Mouse (Mus musculus) heart, postnatal 14 days (tissue): ENCODE measurements around the gene Snap25. TPM values are rescaled to one million over a fixed set of nuclear protein-coding genes. Genes with fewer than 3 reads are reported as not detected.

Experiments used
- DNase-seq, 2 experiments: peaks; one replicate each; pipeline ENCODE4 v3.0.0; 2021 to 2022
- intact Hi-C: fragments of 180-260 bp; cut with DNase I; formaldehyde crosslinking; loops from one replicate; pipeline ENCODE4 v1.15.1; 2025
- long read RNA-seq, 2 experiments: library from polyadenylated mRNA; stranded (forward); transcript quantifications; one replicate each; pipeline ENCODE4 v2.0.0; 2021
- total RNA-seq, 2 experiments: library from RNA; stranded (reverse); gene quantifications; 2 replicates each; pipeline ENCODE4 v1.2.3; 2021

Gene Snap25
- total RNA-seq: under 1 TPM in 1 of 2 experiments, not detected in 1; 0.33 TPM
- long read RNA-seq, experiment 1: 0 reads
- long read RNA-seq, experiment 2: 0 reads

GRCm38 (mm10) chr2:136713299-136713758, at the start of gene Snap25:
Gene Snap25, plus strand, starts transcription at chr2:136713453.
- intact Hi-C loops: loop anchor here (10.0 kb wide), 1 partner anchor 119 kb away; no protein-coding TSS in a partner anchor
- no peak for DNase-seq

- intact Hi-C loops: no loop called here
- no peak for DNase-seq
Measured at GRCm38 (mm10) chr2:136666951-136667350, 46.3 kb upstream of the Snap25 start.

GRCm38 (mm10) chr2:136669183-136669582, 44.1 kb upstream of the Snap25 start:
- intact Hi-C loops: no loop called here
- peak in 1 of 2 experiments; percentile 20 for DNase-seq

- DNase-seq: no peak
- intact Hi-C loops: no loop called here
Measured at GRCm38 (mm10) chr2:136669665-136670064, 43.6 kb upstream of the Snap25 start.

- peak in 1 of 2 experiments; percentile 14 for DNase-seq
- intact Hi-C loops: no loop called here
Measured at GRCm38 (mm10) chr2:136670539-136671271, 42.5 kb upstream of the Snap25 start.

GRCm38 (mm10) chr2:136674077-136674757, 39.0 kb upstream of the Snap25 start:
- intact Hi-C loops: no loop called here
- DNase-seq: no peak

GRCm38 (mm10) chr2:136676196-136676595, 37.1 kb upstream of the Snap25 start:
- intact Hi-C loops: no loop called here
- no peak for DNase-seq

- intact Hi-C loops: no loop called here
- DNase-seq: no peak
Measured at GRCm38 (mm10) chr2:136676918-136677445, 36.3 kb upstream of the Snap25 start.

- intact Hi-C loops: no loop called here
- peak; percentile 81 to 82 for DNase-seq
Measured at GRCm38 (mm10) chr2:136678321-136679161, 34.7 kb upstream of the Snap25 start.

- intact Hi-C loops: no loop called here
- DNase-seq: peak; percentile 70 to 78
Measured at GRCm38 (mm10) chr2:136679280-136680221, 33.7 kb upstream of the Snap25 start.

- intact Hi-C loops: no loop called here
- DNase-seq: peak in 1 of 2 experiments; percentile 37
Measured at GRCm38 (mm10) chr2:136682146-136682860, 30.9 kb upstream of the Snap25 start.

GRCm38 (mm10) chr2:136686195-136686594, 27.1 kb upstream of the Snap25 start:
- peak; percentile 41 to 58 for DNase-seq
- intact Hi-C loops: no loop called here

- DNase-seq: no peak
- intact Hi-C loops: no loop called here
Measured at GRCm38 (mm10) chr2:136687316-136687715, 25.9 kb upstream of the Snap25 start.

GRCm38 (mm10) chr2:136689476-136689875, 23.8 kb upstream of the Snap25 start:
- intact Hi-C loops: no loop called here
- no peak for DNase-seq

- intact Hi-C loops: no loop called here
- DNase-seq: no peak
Measured at GRCm38 (mm10) chr2:136691681-136692080, 21.6 kb upstream of the Snap25 start.

GRCm38 (mm10) chr2:136699429-136700227, 13.6 kb upstream of the Snap25 start:
- no peak for DNase-seq
- intact Hi-C loops: no loop called here

- DNase-seq: no peak
- intact Hi-C loops: no loop called here
Measured at GRCm38 (mm10) chr2:136703376-136703775, 9.9 kb upstream of the Snap25 start.

GRCm38 (mm10) chr2:136711155-136711554, 2.1 kb upstream of the Snap25 start:
- no peak for DNase-seq
- intact Hi-C loops: loop anchor here (10.0 kb wide), 1 partner anchor 116 kb away; no protein-coding TSS in a partner anchor
